Mouse (Mus musculus) lung, postnatal 0 days (tissue): ENCODE results near the gene Inpp5f. TPM values are rescaled to one million over a fixed set of nuclear protein-coding genes. Genes with fewer than 3 reads are reported as not detected.
"Not testable (repeated sequence)": the region's sequence is repeated elsewhere in the genome, so short reads cannot be mapped to it uniquely, and the experiment has no call there.

Source experiments
- ATAC-seq: fragments of 200-750 bp; cut with Nextera tagmentation; 2 replicates; pipeline ENCODE4 v1.8.0; 2017; ENCODE audit warnings: moderate library complexity
- DNase-seq: peaks from one replicate; pipeline ENCODE4 v3.0.0-alpha.2; 2016; ENCODE audit warnings: low spot score
- H3K27ac ChIP-seq: fragments of 300-500 bp; sonication (generic); 2 replicates; pipeline ENCODE4 v1.5.1; 2014; ENCODE audit warnings: antibody characterized with exemption, mild to moderate bottlenecking, low read length, mixed read lengths
- H3K27me3 ChIP-seq: fragments of 300-500 bp; sonication (generic); replicated peaks from 2 replicates; pipeline ENCODE4 v1.6.1; 2014; ENCODE audit warnings: low read length, mixed read lengths; ENCODE audit not compliant: insufficient read depth
- H3K36me3 ChIP-seq: fragments of 300-500 bp; sonication (generic); 2 replicates; pipeline ENCODE4 v1.6.1; 2014; ENCODE audit warnings: low read length, mixed read lengths; ENCODE audit not compliant: insufficient read depth
- H3K4me1 ChIP-seq: fragments of 300-500 bp; sonication (generic); 2 replicates; pipeline ENCODE4 v1.6.1; 2014; ENCODE audit warnings: antibody characterized with exemption, low read depth, low read length, mixed read lengths; ENCODE audit not compliant: insufficient read depth
- H3K4me2 ChIP-seq: fragments of 300-500 bp; sonication (generic); replicated peaks from 2 replicates; pipeline ENCODE4 v1.6.1; 2014; ENCODE audit warnings: low read depth, mild to moderate bottlenecking, low read length, moderate library complexity, mixed read lengths
- H3K4me3 ChIP-seq: fragments of 300-500 bp; sonication (generic); 2 replicates; pipeline ENCODE4 v1.5.1; 2014; ENCODE audit warnings: low read depth, low read length
- H3K9ac ChIP-seq: fragments of 300-500 bp; sonication (generic); replicated peaks from 2 replicates; pipeline ENCODE4 v1.6.1; 2014; ENCODE audit warnings: low read depth, mild to moderate bottlenecking
- H3K9me3 ChIP-seq: fragments of 300-500 bp; sonication (generic); 2 replicates; pipeline ENCODE4 v1.6.1; 2016; ENCODE audit warnings: low read length, mixed read lengths
- CTCF ChIP-seq: IDR thresholded peaks from 2 replicates; pipeline ENCODE4 v1.5.1; 2016; ENCODE audit warnings: antibody characterized with exemption, mild to moderate bottlenecking
- EP300 ChIP-seq: IDR thresholded peaks from 2 replicates; pipeline ENCODE4 v1.6.1; 2016; ENCODE audit warnings: antibody characterized with exemption, mild to moderate bottlenecking, control low read depth
- WGBS: fragments of 180-500 bp; shearing (Covaris S2); extraction: QIAGEN DNeasy Blood & Tissue Kit; methylation state at CpG from one replicate; pipeline ENCODE4 v1.1.7; 2014; 5-methylcytosine and 5-hydroxymethylcytosine counted together
- polyA plus RNA-seq: library from polyadenylated mRNA; unstranded; fragments of >200 nt; fragmentation: Nextera tagmentation; extraction: Ambion mirVana; gene quantifications from 2 replicates; pipeline ENCODE4 v1.2.1, GENCODE M21; 2015

The Inpp5f gene
- 10.6 and 10.7 TPM in 2 replicates for polyA plus RNA-seq

DNA sequence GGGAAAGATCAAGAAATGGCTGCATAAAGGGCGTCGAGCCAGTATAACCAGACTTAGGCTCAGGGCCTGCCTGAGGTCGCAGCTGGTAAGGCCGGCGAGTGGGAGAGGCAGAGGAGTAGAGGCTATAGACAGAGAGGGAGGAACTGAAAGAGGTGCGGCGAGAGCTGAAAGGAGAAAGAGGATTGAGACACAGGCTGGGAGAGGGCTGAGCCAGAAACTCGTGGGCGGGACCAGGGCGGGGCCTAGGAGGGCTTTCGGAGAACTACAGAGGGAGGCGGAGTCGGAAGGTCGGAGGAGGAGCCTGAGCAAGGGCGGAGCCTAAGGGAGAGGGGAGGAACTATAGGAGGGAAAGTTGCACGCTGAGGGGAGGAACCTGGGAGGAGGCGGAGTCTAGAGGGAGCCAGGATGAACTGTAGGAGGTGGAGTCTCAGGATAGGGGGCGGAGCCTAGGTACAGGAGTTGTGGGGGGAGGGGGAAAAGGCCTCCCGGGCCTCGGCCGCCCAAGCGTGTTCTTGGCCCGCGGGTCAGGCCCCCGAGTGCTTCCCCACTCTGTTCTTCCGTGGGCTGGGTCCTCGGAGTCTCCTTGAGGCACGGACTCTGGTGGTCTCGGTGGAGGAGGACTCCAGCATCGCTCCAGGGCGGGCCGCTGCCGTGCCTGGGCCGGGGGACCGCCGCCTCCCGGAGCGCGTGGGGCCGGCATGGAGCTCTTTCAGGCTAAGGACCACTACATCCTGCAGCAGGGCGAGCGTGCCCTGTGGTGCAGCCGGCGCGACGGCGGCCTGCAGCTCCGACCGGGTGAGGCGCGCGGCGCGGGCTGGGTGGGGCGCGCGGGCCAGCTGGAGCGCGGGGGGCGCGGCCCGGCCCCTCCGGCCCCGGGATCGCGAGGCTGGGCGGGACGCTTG lies at the start of gene Inpp5f:
Inpp5f (plus strand) TSS at position 432 of the 902 bp plus-strand sequence.
- DNase-seq (peak; percentile 100), ATAC-seq (peak; percentile 99)
- H3K4me1 ChIP-seq = no peaks in the 10 kb centered on the region; the same call in 1 of the 2 replicates
- peak within 1 kb of the TSS; percentile 82 for H3K4me3 ChIP-seq
- H3K36me3 ChIP-seq = no peaks in the 10 kb centered on the region
- H3K9ac ChIP-seq = peak within 1 kb of the TSS; percentile 74
- no peaks in the 10 kb centered on the region for H3K27me3 ChIP-seq
- peak within 1 kb of the TSS; percentile 86 for H3K27ac ChIP-seq
- no peak for TF ChIP-seq EP300
- TF ChIP-seq CTCF = 0 out of 2 replicates have a peak, but pooled peaks have one; percentile 7
- H3K9me3 ChIP-seq = no peaks in the 10 kb centered on the region
- H3K4me2 ChIP-seq = peak within 1 kb of the TSS; percentile 82
- 2% methylated on average over 43 of the region's 68 CpGs for WGBS

DNA sequence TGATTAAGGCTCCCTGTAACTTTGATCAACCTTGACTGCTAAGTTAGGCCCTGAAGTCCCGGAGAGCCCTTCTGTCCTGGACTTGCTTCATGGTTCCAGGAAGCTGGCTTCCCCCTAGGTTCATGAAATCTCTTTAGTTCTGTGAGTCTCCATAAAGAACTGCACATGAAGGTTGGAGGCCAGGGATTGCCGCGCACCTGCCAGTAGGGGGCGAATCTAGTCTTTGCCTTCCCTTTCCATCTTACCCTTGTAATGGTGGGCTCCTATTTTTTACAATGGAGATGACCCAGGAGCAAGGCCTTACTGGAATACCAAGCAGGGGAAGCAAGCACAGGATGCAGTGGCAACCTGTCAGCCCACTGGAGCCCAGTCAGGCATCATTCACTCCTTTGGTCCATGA lies 47.8 kb upstream of the Inpp5f start:
- Histone ChIP-seq H3K36me3 (no peaks in the 10 kb centered on the region), H3K4me3 (no peak overlapping the region), H3K27me3 (no peaks in the 10 kb centered on the region), H3K27ac (no peak overlapping the region), H3K9ac (no peak overlapping the region), H3K4me1 (no peaks in the 10 kb centered on the region), H3K9me3 (no peaks in the 10 kb centered on the region), H3K4me2 (no peak overlapping the region)
- DNase-seq (peak; percentile 26), ATAC-seq (no peak)
- peak; percentile 65 for TF ChIP-seq CTCF
- no peak for TF ChIP-seq EP300
- WGBS = 45% methylated on average over 4 of the region's 4 CpGs

DNA sequence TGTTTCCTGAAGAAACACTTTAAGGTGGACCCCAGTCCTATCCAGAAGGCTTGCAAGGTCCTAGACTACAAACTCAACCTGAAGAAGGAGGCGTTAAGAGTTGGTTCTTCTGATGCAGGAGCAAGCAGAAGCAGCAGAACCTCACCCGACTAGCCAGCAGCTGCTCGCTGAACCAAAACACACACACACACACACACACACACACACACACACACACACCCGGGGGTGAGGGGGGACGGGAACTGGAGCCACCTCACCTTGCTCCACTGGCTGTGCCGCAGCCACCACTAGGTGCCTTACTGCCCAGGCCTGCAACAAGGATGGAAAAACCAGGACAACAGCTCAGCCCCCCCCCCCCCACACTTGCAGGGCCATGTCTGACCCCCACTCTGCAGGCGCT lies 44.8 kb upstream of the Inpp5f start:
- no peak for TF ChIP-seq EP300
- TF ChIP-seq CTCF = no peak
- Histone ChIP-seq H3K36me3 (no peaks in the 10 kb centered on the region), H3K27ac (no peak overlapping the region), H3K4me2 (no peak overlapping the region), H3K4me3 (no peak overlapping the region), H3K4me1 (no peaks in the 10 kb centered on the region), H3K9me3 (no peaks in the 10 kb centered on the region), H3K27me3 (no peaks in the 10 kb centered on the region), H3K9ac (no peak overlapping the region)
- 69% methylated on average over 6 of the region's 7 CpGs for WGBS
- DNase-seq = no peak
- no peak for ATAC-seq

DNA sequence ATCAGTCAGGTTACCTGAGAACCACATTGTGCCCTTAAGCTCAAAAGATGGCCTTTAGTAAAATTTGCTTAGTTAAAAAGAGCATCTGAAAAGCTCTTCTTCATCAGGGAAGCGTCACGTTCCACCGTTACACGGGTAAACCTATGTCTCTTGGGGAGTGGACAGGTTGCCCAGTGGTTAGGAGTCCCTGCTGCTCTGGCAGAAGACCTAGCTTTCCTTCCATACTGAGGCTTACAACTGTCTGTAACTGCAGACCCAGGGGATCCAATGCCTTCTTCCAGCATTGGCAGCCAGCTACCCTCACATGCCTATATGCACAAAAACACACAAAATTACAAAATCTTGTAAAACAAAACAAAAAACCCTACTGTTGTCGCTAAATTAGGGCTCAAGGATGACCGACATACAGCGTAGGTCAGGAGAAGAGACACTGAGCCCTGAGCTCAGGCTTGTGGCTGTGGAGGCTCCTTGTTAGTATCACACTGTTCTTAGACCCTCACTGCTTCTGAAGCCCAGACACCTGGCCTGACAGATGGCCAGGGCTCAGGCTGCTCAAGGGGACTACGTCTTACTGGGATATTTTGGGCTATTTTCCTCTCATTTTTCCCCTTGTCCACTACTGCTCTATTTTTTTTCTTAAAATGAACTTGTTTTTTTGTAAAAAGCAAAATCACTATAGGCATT lies 43.4 kb upstream of the Inpp5f start:
- H3K9ac ChIP-seq = no peak overlapping the region
- no peaks in the 10 kb centered on the region for H3K4me1 ChIP-seq
- TF ChIP-seq EP300 (no peak), CTCF (no peak)
- no peak overlapping the region for H3K4me3 ChIP-seq
- no peaks in the 10 kb centered on the region for H3K36me3 ChIP-seq
- no peak for DNase-seq
- H3K27ac ChIP-seq = no peak overlapping the region
- H3K4me2 ChIP-seq = no peak overlapping the region
- WGBS = 82% methylated on average over 8 of the region's 8 CpGs
- H3K9me3 ChIP-seq = no peaks in the 10 kb centered on the region
- ATAC-seq = no peak
- no peaks in the 10 kb centered on the region for H3K27me3 ChIP-seq

DNA sequence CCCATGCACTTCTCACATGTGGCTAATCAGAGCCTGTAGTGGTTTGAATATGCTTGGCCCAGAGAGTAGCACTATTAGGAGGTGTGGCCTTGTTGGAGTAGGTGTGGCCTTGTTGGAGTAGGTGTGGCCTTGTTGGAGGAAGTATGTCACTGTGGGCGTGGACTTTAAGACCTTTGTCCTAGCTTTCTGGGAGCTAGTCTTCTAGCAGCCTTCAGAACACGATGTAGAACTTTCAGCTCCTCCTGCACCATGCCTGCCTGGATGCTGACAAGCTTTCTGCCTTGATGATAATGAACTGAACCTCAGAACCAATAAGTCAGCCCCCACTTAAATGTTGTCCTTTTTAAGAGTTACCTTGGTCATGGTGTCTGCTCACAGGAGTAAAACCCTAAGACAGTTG lies 41.7 kb upstream of the Inpp5f start:
- H3K36me3 ChIP-seq, H3K27ac ChIP-seq, H3K27me3 ChIP-seq, H3K9ac ChIP-seq, H3K4me2 ChIP-seq, ATAC-seq, DNase-seq, H3K9me3 ChIP-seq, H3K4me1 ChIP-seq, H3K4me3 ChIP-seq: not testable (repeated sequence)
- 89% methylated on average over 2 of the region's 2 CpGs for WGBS

DNA sequence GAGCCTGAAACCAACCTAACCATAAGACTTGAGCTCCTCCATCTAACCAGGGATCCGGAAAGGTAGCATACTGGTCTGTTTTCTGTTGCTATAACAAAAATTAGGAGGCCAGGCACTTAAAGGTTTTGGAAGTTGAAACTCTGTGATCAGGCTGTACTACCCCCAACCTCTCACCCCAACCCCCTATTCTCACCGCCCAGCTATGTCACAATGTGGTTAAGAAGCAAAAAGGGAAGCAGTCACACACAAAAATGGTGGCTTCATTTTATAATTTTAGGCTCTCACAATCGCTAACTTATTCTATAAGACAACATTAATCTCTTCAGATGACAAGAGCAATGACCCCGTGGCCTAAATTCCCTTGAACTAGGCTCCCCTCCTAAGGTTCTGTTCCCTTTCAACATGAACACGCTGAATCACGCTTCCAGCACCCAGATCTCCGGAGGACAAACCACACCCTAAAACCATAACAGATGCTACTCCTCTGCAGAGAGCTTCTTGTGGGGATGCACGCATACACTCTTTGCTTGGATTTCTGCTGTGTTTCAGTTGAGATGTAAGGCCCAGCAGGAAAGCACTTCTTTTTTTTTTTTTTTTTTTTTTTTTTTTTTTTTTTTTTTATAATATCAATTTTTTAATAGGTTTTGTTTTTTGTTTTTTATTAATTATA lies 41.0 kb upstream of the Inpp5f start:
- Histone ChIP-seq H3K9ac (no peak overlapping the region), H3K27me3 (no peaks in the 10 kb centered on the region), H3K4me3 (no peak overlapping the region), H3K4me1 (no peaks in the 10 kb centered on the region), H3K36me3 (no peaks in the 10 kb centered on the region), H3K27ac (no peak overlapping the region), H3K9me3 (no peaks in the 10 kb centered on the region), H3K4me2 (no peak overlapping the region)
- DNase-seq = no peak
- 85% methylated on average over 8 of the region's 8 CpGs for WGBS
- ATAC-seq = no peak
- TF ChIP-seq CTCF (no peak), EP300 (no peak)

DNA sequence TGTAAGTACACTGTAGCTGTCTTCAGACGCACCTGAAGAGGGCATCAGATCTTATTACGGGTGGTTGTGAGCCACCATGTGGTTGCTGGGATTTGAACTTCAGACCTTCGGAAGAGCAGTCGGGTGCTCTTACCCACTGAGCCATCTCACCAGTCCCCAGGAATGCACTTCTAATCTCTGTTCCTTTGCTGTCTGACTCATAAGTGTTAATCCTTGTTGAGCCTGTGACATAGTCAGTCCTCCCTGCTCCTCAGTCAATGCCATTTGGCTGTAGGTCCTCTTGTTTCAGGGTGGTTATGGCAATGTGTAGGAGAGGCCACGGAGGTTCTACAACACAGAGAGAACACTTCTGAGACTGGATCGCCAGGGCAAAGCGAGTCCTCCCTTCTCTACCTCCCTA lies 40.5 kb upstream of the Inpp5f start:
- H3K4me2 ChIP-seq, H3K9me3 ChIP-seq, H3K9ac ChIP-seq, H3K27me3 ChIP-seq, H3K4me3 ChIP-seq, H3K4me1 ChIP-seq, H3K36me3 ChIP-seq, DNase-seq, ATAC-seq, H3K27ac ChIP-seq: not testable (repeated sequence)
- WGBS = 75% methylated on average over 7 of the region's 7 CpGs
